Mouse (Mus musculus) hindbrain, embryonic 16.5 days (tissue): ENCODE data around the gene Fbrsl1. TPM values are rescaled to one million over a fixed set of nuclear protein-coding genes. Genes with fewer than 3 reads are reported as not detected.

Experiments
- ATAC-seq: fragments of 200-750 bp; cut with Nextera tagmentation; 2 replicates; pipeline ENCODE4 v1.8.0; 2017; ENCODE audit warnings: moderate TSS enrichment, moderate library complexity
- H3K27ac ChIP-seq: fragments of 300-500 bp; sonication (generic); 2 replicates; pipeline ENCODE4 v1.5.1; 2014; ENCODE audit warnings: low read depth, mild to moderate bottlenecking, control low read depth, low read length, moderate library complexity
- H3K27me3 ChIP-seq: fragments of 300-500 bp; sonication (generic); replicated peaks from 2 replicates; pipeline ENCODE4 v1.6.1; 2014; ENCODE audit warnings: low read length; ENCODE audit not compliant: control insufficient read depth, insufficient read depth
- H3K36me3 ChIP-seq: fragments of 300-500 bp; sonication (generic); 2 replicates; pipeline ENCODE4 v1.6.1; 2014; ENCODE audit warnings: mild to moderate bottlenecking, low read length, moderate library complexity, mixed read lengths; ENCODE audit not compliant: control insufficient read depth, insufficient read depth
- H3K4me1 ChIP-seq: fragments of 300-500 bp; sonication (generic); 2 replicates; pipeline ENCODE4 v1.6.1; 2014; ENCODE audit warnings: low read depth, low read length; ENCODE audit not compliant: control insufficient read depth, insufficient read depth
- H3K4me2 ChIP-seq: fragments of 300-500 bp; sonication (generic); 2 replicates; pipeline ENCODE4 v1.6.1; 2014; ENCODE audit warnings: mild to moderate bottlenecking, low read length, control low read depth, moderate library complexity
- H3K4me3 ChIP-seq: fragments of 300-500 bp; sonication (generic); 2 replicates; pipeline ENCODE4 v1.5.1; 2014; ENCODE audit warnings: mild to moderate bottlenecking, low read length, control low read depth, moderate library complexity
- H3K9ac ChIP-seq: fragments of 300-500 bp; sonication (generic); 2 replicates; pipeline ENCODE4 v1.6.1; 2014; ENCODE audit warnings: low read depth, mild to moderate bottlenecking, control low read depth, low read length, moderate library complexity
- H3K9me3 ChIP-seq: fragments of 300-500 bp; sonication (generic); 2 replicates; pipeline ENCODE4 v1.6.1; 2014; ENCODE audit warnings: mild to moderate bottlenecking, low read length, moderate library complexity; ENCODE audit not compliant: control insufficient read depth
- WGBS: fragments of 180-500 bp; shearing (Covaris S2); extraction: QIAGEN DNeasy Blood & Tissue Kit; methylation state at CpG from one replicate; pipeline ENCODE4 v1.1.7; 2014; 5-methylcytosine and 5-hydroxymethylcytosine counted together
- polyA plus RNA-seq: library from polyadenylated mRNA; unstranded; fragments of >200 nt; fragmentation: Nextera tagmentation; extraction: Ambion mirVana; gene quantifications from 2 replicates; pipeline ENCODE4 v1.2.1, GENCODE M21; 2015

Gene Fbrsl1
- polyA plus RNA-seq, 1 experiment from 2014 or later: 10.7 TPM

DNA sequence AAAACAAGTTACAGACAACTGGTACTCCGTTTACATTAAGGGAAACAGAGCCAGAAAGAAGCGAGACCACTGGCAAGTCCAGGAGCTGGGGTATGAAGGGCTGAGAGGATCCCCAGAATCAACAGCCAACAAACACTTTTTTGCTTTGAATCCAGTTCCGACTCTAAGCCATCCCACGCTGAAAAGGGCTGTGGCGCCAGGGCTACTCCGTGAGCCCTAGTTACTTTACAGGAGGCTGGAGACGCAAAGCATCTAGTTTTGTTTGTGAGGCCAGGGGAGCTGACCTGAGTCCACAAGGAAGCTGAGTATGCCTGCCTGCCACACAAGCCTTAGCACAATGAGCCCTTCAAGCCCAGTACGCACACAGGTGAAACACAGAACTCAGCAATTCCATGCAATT lies 61.0 kb downstream of the Fbrsl1 start:
- no peaks in the 10 kb centered on the region for H3K27me3 ChIP-seq
- H3K4me3 ChIP-seq: peak overlapping the region; percentile 71
- no peak overlapping the region for H3K27ac ChIP-seq
- no peaks in the 10 kb centered on the region for H3K9me3 ChIP-seq
- ATAC-seq: 0 out of 2 replicates have a peak, but pooled peaks have one; percentile 9
- H3K4me1 ChIP-seq: peaks cover 28% of the 10 kb centered on the region
- H3K36me3 ChIP-seq: no peaks in the 10 kb centered on the region; the same call in 1 of the 2 replicates
- peak overlapping the region; percentile 64 for H3K4me2 ChIP-seq
- 14% methylated on average over 8 of the region's 8 CpGs for WGBS
- peak overlapping the region; percentile 77 for H3K9ac ChIP-seq

DNA sequence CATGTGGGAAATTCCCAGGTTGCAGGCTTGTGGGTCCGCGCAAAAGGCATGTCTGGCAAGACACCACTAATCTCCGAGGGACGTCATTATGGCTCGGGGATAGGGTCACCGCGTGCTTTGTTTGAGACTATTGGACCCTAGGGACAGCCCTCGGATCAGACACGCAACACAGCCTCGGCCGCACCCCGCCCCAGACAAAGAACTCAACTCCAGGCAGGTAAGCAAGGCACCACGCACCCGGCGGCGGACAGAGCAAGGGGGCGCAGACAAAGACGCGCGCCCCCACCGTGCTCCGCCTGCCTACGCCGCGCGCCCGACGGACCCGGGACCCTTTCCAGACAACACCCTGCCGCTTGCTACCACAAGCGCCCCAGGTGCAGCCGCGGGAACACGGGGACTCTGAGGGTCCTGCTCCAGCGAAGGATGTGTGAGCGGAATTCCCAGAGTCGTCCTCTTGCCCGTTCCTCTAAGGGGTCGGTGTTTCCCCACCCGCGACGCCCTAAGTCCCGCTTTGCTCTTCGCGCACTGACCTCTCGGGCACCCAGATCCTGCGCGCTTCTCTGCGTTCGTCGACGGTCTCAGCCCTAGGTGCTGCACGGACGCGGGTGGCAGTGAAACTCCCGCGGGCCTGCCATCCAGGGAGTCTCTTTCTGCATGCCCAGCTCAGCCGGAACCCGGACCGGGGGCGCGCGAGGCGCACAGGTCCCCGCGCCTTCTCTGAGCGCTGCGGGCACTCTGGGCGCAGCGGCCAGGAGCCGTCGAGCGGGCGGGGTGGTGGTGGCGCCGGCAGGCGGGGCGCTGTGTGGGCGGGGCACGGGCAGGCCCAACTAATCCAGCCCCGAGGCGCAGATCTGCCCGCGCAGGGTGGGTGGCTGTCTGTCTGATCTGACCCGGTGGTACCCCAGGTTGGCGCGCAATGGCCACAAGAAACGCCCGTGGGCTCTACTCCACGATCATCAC lies 61.7 kb downstream of the Fbrsl1 start:
- ATAC-seq: peak; percentile 83
- Histone ChIP-seq H3K4me3 (peak overlapping the region; percentile 71), H3K9ac (peak overlapping the region; percentile 77), H3K27ac (peak overlapping the region; percentile 14), H3K36me3 (no peaks in the 10 kb centered on the region; the same call in 1 of the 2 replicates), H3K4me1 (peaks cover 28% of the 10 kb centered on the region), H3K27me3 (no peaks in the 10 kb centered on the region), H3K4me2 (peak overlapping the region; percentile 64), H3K9me3 (no peaks in the 10 kb centered on the region)
- WGBS: 1% methylated on average over 89 of the region's 90 CpGs

DNA sequence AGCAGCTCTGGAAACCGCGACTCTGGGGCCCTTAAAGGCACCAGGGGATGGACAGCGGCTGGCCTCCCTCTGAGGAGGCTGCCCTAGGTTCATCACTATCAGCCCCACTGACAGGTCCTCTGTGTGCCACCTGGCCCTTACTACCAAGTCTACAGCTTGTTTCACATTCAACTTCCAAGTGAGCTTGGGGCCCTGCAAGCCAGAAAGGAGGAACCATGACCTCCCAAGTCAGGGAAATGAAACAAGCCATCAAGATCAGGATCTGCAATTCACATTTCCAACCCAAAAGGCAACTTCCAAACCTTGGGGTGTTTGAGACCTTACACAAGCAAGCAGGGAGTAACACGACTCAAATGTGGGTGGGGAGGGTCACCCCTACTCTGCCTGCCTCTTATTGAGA lies 63.0 kb downstream of the Fbrsl1 start:
- H3K9ac ChIP-seq: no peak overlapping the region
- peak overlapping the region; percentile 71 for H3K4me3 ChIP-seq
- H3K36me3 ChIP-seq: no peaks in the 10 kb centered on the region
- no peaks in the 10 kb centered on the region for H3K27me3 ChIP-seq
- H3K27ac ChIP-seq: no peak overlapping the region
- H3K4me2 ChIP-seq: peak overlapping the region; percentile 64
- no peaks in the 10 kb centered on the region for H3K9me3 ChIP-seq
- H3K4me1 ChIP-seq: peaks cover 28% of the 10 kb centered on the region
- ATAC-seq: no peak
- 61% methylated on average over 4 of the region's 4 CpGs for WGBS

DNA sequence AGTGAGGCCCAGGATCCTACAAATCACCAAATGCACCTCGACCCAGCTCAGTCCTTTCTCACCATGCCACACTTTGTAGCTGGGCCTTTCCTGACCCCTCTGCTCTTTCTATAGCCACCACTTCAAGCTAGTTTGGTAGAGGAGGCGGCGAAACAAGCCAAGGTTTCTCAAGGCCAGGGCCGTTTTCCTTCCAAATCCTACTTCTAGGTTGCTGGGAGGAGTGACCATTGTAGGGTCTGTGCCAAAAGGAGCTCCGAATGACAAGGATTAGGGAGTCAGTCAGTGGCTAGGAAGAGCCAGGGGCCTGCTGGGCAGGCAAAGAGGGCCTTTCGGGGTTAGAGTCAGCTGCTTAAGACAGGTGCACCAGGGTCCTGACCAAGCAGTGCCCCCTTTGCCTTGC lies 63.8 kb downstream of the Fbrsl1 start:
- Histone ChIP-seq H3K9me3 (no peaks in the 10 kb centered on the region), H3K9ac (no peak overlapping the region), H3K4me3 (no peak overlapping the region; the same call in 1 of the 2 replicates), H3K27me3 (no peaks in the 10 kb centered on the region), H3K27ac (no peak overlapping the region), H3K36me3 (no peaks in the 10 kb centered on the region), H3K4me1 (peaks cover 28% of the 10 kb centered on the region), H3K4me2 (peak overlapping the region; percentile 2)
- ATAC-seq: no peak
- 83% methylated on average over 6 of the region's 6 CpGs for WGBS

DNA sequence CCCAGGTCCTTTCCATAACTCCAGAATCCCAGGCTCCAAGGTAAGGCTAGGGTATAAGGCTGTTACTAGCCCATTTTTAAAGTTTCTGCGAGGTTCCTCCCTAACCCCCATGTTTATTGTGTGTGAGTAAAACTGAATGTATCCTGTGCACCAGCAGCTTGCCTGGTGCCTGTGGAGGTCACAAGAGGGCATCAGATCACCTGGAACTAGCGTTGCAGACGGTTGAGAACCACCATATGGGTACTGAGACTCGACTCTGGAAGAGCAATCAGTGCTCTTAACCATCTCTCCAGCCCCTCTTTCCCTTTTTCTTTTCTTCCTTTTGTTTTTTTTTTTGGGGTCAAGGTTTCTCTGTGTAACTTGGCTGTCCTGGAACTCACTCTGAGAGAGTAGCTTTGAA lies 68.5 kb downstream of the Fbrsl1 start:
- WGBS: 92% methylated on average over 4 of the region's 4 CpGs
- no peak for ATAC-seq
- Histone ChIP-seq H3K4me3 (no peak overlapping the region), H3K4me1 (peaks cover 5% of the 10 kb centered on the region), H3K27ac (no peak overlapping the region), H3K9ac (no peak overlapping the region), H3K36me3 (peaks cover 25% of the 10 kb centered on the region), H3K4me2 (no peak overlapping the region), H3K27me3 (no peaks in the 10 kb centered on the region), H3K9me3 (no peaks in the 10 kb centered on the region)

DNA sequence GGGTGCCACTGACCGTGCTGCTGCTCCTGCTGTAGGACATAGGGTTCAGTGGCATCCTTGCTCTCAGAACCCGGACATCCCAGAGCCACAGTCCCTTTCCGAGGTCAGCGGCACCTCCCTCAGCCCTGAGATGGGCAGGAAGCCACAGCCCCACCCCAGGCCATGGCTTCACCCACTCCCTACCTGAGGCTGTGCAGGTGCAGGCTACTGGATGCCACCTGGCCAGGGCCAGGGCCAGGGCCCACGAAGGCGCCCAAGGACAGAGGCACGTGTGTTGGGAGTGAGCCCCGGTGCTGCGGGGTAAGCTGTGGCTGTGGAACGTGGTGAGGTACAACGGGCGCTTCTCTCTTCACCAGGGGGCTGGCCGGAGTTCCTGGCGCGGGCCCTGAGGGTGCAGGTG lies 69.2 kb downstream of the Fbrsl1 start:
- no peak overlapping the region for H3K9ac ChIP-seq
- WGBS: 88% methylated on average over 15 of the region's 15 CpGs
- ATAC-seq: no peak
- no peak overlapping the region for H3K4me2 ChIP-seq
- H3K9me3 ChIP-seq: no peaks in the 10 kb centered on the region
- peaks cover 25% of the 10 kb centered on the region for H3K36me3 ChIP-seq
- no peaks in the 10 kb centered on the region for H3K4me1 ChIP-seq
- H3K4me3 ChIP-seq: no peak overlapping the region
- no peak overlapping the region for H3K27ac ChIP-seq
- H3K27me3 ChIP-seq: no peaks in the 10 kb centered on the region

DNA sequence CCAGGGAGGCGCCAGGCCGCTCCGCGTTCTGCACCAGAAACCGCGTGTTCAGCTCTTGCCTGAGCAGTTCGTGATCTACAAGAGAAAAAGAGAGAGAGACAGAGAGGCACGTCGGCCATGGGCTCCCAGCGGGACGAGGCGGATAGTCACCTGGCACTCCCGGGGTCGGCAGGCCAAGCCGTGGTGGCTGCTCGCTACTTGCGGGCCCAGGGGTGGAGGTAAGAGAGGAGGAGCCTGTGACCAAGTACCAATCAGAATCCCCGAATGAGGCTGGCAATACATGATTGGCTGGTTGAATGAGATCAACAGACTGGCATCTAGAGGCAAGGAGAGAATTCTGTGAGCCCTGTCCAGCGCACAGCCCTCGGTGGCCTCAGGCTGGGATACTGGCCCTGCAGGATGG lies 70.1 kb downstream of the Fbrsl1 start:
- WGBS: 41% methylated on average over 20 of the region's 20 CpGs
- H3K9me3 ChIP-seq: no peaks in the 10 kb centered on the region

DNA sequence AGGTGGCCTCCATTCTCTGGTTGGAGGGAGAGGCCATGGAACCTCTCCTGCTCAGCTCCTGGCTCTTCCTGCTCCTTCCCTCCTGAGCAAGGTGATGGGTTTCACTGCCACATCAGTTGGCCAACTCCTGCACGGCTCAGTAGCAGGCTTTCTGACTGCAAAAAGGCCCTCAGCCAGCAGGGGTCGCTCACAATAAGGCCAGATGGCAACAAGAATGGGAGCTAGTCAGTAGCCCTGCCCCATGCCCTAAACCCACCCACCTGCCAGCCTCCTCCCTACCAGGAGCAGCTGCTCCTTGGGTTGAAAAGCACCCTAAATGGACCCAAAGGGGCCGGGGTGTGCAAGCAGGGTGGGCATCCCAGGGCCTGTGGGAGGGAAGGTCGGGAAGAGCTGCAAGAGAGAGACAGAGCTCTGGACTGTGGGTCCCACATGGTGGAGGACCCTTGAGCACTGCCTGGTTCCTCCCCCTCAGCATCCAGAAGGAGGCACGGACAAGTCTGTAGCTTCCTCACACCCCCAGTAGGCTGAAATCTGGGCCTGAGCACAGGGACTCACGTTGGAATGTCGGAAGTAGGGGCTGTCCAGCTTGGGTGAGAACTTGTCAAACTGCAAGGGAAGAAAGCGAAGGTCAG lies 71.4 kb downstream of the Fbrsl1 start:
- H3K27ac ChIP-seq: no peak overlapping the region
- peak; percentile 13; the same call in 1 of the 2 replicates for ATAC-seq
- H3K36me3 ChIP-seq: peaks cover 25% of the 10 kb centered on the region

More for the DNA sequence above, 70.1 kb downstream of the Fbrsl1 start:
- Histone ChIP-seq H3K9ac (no peak overlapping the region), H3K36me3 (peaks cover 25% of the 10 kb centered on the region), H3K27me3 (no peaks in the 10 kb centered on the region), H3K4me2 (peak overlapping the region; percentile 31; the same call in 1 of the 2 replicates), H3K27ac (no peak overlapping the region), H3K4me1 (no peaks in the 10 kb centered on the region), H3K4me3 (no peak overlapping the region; the same call in 1 of the 2 replicates)
- peak; percentile 46 for ATAC-seq

More for the DNA sequence above, 71.4 kb downstream of the Fbrsl1 start:
- 54% methylated on average over 8 of the region's 8 CpGs for WGBS
- no peak overlapping the region for H3K9ac ChIP-seq
- H3K4me3 ChIP-seq: no peak overlapping the region
- H3K4me2 ChIP-seq: no peak overlapping the region
- H3K27me3 ChIP-seq: no peaks in the 10 kb centered on the region
- no peaks in the 10 kb centered on the region for H3K9me3 ChIP-seq
- H3K4me1 ChIP-seq: no peaks in the 10 kb centered on the region
